16 mouse cellular contexts compared by ENCODE assay signal in the genomic region with DNA sequence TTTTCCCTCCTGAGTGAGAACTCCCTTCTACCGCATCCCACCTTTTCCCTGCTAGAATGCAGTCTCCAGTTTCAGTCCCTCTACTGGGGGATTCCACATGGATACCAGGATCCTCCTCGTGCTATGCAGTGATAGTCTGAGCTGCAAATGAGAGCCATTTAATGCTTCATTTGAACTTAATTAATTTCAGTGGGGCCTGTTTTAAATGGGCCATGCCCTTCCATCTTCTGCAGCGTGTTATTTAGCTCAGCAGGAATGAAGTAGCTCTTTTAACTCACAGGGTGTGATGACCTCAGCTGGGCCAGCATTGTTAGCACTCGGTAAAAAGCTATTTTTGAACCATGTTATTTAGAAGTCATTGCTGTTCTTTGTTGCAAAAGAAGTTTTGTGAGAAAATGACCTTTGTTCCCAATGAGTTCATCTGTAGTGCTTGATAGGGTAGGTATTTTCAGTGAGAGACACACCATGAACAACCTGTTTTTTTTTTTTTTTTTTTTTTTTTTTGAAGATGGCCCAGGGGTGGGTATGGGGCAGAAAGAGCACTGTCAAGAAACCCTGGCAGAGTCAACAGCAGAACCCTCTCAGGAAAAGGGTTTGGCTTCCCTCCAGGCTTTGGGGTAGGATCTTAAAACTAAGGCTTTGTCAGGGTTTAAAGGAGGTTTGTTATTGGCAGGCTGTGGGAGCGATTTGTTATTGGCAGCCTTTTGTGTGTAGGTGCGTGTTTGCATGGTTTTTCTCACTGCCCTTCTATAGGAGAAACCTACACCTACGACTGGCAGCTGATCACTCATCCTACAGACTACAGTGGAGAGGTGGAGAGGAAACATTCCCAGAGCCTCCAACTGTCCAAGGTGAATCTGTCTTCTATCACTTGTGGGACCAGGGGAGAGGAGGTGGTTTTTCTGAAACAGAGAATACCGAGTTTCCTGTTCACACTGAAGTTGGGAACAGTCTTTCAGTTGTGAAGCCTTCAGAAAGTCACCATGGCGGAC.
DNase-seq lines count a peak whose midpoint lies in the region; ATAC-seq and TF ChIP-seq lines count a peak whose summit lies in the region.
"Had no signal": no experiment of that assay in that cellular context is flagged by ENCODE, and none has a peak within 500 bp of the region (broad histone marks: within the 10 kb centered on the region; RNA-seq: fewer than 3 reads in every experiment).

No protein-coding gene starts in this region.

- TF ChIP-seq CTCF in liver, adult 2 months (IDR thresholded peaks at IDR 0.05; ENCODE audit: low read depth, low read length): no peak

- H3K79me2 ChIP-seq in liver, adult 2 months (ENCODE audit: control insufficient read depth, insufficient read depth, low read length): no peaks in the 10 kb centered on the region

- no peak for ATAC-seq in hindbrain, embryonic 13.5 days (ENCODE audit: low FRiP score)
- ATAC-seq in liver, embryonic 11.5 days (replicated peaks; ENCODE audit: low FRiP score): no peak
- ATAC-seq in embryonic facial prominence, embryonic 14.5 days (ENCODE audit: low read depth): no peak
- no peak for ATAC-seq in erythroblast, adult 5-6 weeks (replicated peaks; ENCODE audit: low FRiP score, poor library complexity, severe bottlenecking)
- no peak for ATAC-seq in cerebellum, adult (ENCODE audit: insufficient number of reproducible peaks, low FRiP score, low TSS enrichment)
- ATAC-seq: lung, postnatal 0 days had no signal

- TF ChIP-seq POLR2A in liver, adult 2 months (IDR thresholded peaks at IDR 0.05; ENCODE audit: extremely low read depth, insufficient read depth, low read length): no peak

- peaks cover 22% of the 10 kb centered on the region for H3K4me1 ChIP-seq in hindbrain, embryonic 13.5 days (replicated peaks)
- H3K4me1 ChIP-seq in hindbrain, embryonic 10.5 days (replicated peaks): 0 out of 2 replicates have a peak, but pooled peaks cover 2% of the 10 kb centered on the region
- no peaks in the 10 kb centered on the region; the same call in 1 of the 2 replicates for H3K4me1 ChIP-seq in liver, adult 2 months (ENCODE audit: control insufficient read depth, insufficient read depth, low read length)
- H3K4me1 ChIP-seq in liver, embryonic 11.5 days (replicated peaks; ENCODE audit: control insufficient read depth, insufficient read depth, low read length): no peaks in the 10 kb centered on the region
- H3K4me1 ChIP-seq in embryonic facial prominence, embryonic 14.5 days (ENCODE audit: control insufficient read depth, insufficient read depth, low read length): no peaks in the 10 kb centered on the region
- H3K4me1 ChIP-seq: limb, embryonic 15.5 days had no signal

- no peak for DNase-seq in hindbrain, embryonic 10.5 days (ENCODE audit: low spot score)
- DNase-seq in liver, adult 2 months (ENCODE audit: extremely low read depth, low read depth, low spot score): peak; percentile 63
- no peak for DNase-seq in liver, embryonic 11.5 days (ENCODE audit: low spot score)
- peak; percentile 78 for DNase-seq in brain, adult 2 months (ENCODE audit: low read depth, low spot score)
- peak; percentile 32 for DNase-seq in embryonic facial prominence, embryonic 14.5 days (ENCODE audit: low spot score)
- DNase-seq: adrenal gland, postnatal 10 days; cerebellum, adult 11 months; gastrocnemius, postnatal 36 days; heart, postnatal 4 days; kidney, postnatal 36 days had no signal

- no peak overlapping the region for H3K4me2 ChIP-seq in hindbrain, embryonic 13.5 days
- no peak overlapping the region for H3K4me2 ChIP-seq in liver, embryonic 11.5 days
- no peak overlapping the region for H3K4me2 ChIP-seq in embryonic facial prominence, embryonic 14.5 days (ENCODE audit: low read depth, low read length)
- H3K4me2 ChIP-seq: limb, embryonic 15.5 days had no signal

- no peak overlapping the region for H3K9ac ChIP-seq in hindbrain, embryonic 13.5 days
- H3K9ac ChIP-seq in liver, adult 2 months (ENCODE audit: low read depth, low read length): no peak overlapping the region
- no peak overlapping the region for H3K9ac ChIP-seq in liver, embryonic 11.5 days (ENCODE audit: low read depth, low read length)
- no peak overlapping the region for H3K9ac ChIP-seq in embryonic facial prominence, embryonic 14.5 days (ENCODE audit: low read depth, low read length)
- H3K9ac ChIP-seq: limb, embryonic 15.5 days had no signal

- peak overlapping the region; percentile 55; the same call in 1 of the 2 replicates for H3K27ac ChIP-seq in hindbrain, embryonic 13.5 days
- H3K27ac ChIP-seq in hindbrain, embryonic 10.5 days: no peak overlapping the region
- no peak overlapping the region for H3K27ac ChIP-seq in liver, adult 2 months (replicated peaks; ENCODE audit: insufficient read depth, low read depth, low read length)
- H3K27ac ChIP-seq in liver, embryonic 11.5 days (ENCODE audit: low read depth, low read length): no peak overlapping the region
- no peak overlapping the region for H3K27ac ChIP-seq in embryonic facial prominence, embryonic 14.5 days (replicated peaks; ENCODE audit: low read depth, low read length)
- H3K27ac ChIP-seq: limb, embryonic 15.5 days had no signal

- no peaks in the 10 kb centered on the region for H3K9me3 ChIP-seq in hindbrain, embryonic 13.5 days
- H3K9me3 ChIP-seq in hindbrain, embryonic 10.5 days: 0 out of 2 replicates have a peak, but pooled peaks cover 3% of the 10 kb centered on the region
- H3K9me3 ChIP-seq in liver, embryonic 11.5 days (ENCODE audit: control insufficient read depth, low read length): no peaks in the 10 kb centered on the region
- no peaks in the 10 kb centered on the region for H3K9me3 ChIP-seq in embryonic facial prominence, embryonic 14.5 days (ENCODE audit: control insufficient read depth, low read length)
- H3K9me3 ChIP-seq: limb, embryonic 15.5 days had no signal

- no peaks in the 10 kb centered on the region for H3K27me3 ChIP-seq in hindbrain, embryonic 13.5 days
- no peaks in the 10 kb centered on the region for H3K27me3 ChIP-seq in hindbrain, embryonic 10.5 days (ENCODE audit: insufficient read depth, poor library complexity, severe bottlenecking)
- H3K27me3 ChIP-seq in liver, adult 2 months (ENCODE audit: control insufficient read depth, insufficient read depth, low read length): no peaks in the 10 kb centered on the region
- no peaks in the 10 kb centered on the region for H3K27me3 ChIP-seq in liver, embryonic 11.5 days (replicated peaks; ENCODE audit: control insufficient read depth, insufficient read depth, low read length)
- no peaks in the 10 kb centered on the region for H3K27me3 ChIP-seq in embryonic facial prominence, embryonic 14.5 days (replicated peaks; ENCODE audit: control insufficient read depth, insufficient read depth, low read length)
- H3K27me3 ChIP-seq: limb, embryonic 15.5 days had no signal

- H3K4me3 ChIP-seq in hindbrain, embryonic 13.5 days: no peak overlapping the region
- H3K4me3 ChIP-seq in hindbrain, embryonic 10.5 days: no peak overlapping the region
- H3K4me3 ChIP-seq in liver, adult 2 months (ENCODE audit: insufficient read depth, low read depth, low read length): no peak overlapping the region
- no peak overlapping the region for H3K4me3 ChIP-seq in liver, embryonic 11.5 days (ENCODE audit: low read depth, low read length)
- H3K4me3 ChIP-seq in embryonic facial prominence, embryonic 14.5 days (ENCODE audit: low read depth, low read length): no peak overlapping the region
- H3K4me3 ChIP-seq: erythroblast, embryonic 14.5 days; limb, embryonic 15.5 days had no signal

- H3K36me3 ChIP-seq in hindbrain, embryonic 13.5 days: peaks cover 36% of the 10 kb centered on the region
- H3K36me3 ChIP-seq in hindbrain, embryonic 10.5 days: peaks cover 43% of the 10 kb centered on the region
- peaks cover 12% of the 10 kb centered on the region for H3K36me3 ChIP-seq in liver, adult 2 months (ENCODE audit: control insufficient read depth, insufficient read depth, low read length)
- H3K36me3 ChIP-seq in liver, embryonic 11.5 days (ENCODE audit: control insufficient read depth, insufficient read depth, low read length): peaks cover 2% of the 10 kb centered on the region; the same call in 1 of the 2 replicates
- peaks cover 28% of the 10 kb centered on the region; the same call in 1 of the 2 replicates for H3K36me3 ChIP-seq in embryonic facial prominence, embryonic 14.5 days (ENCODE audit: control insufficient read depth, insufficient read depth, low read length)

- 59% methylated on average over 9 of the region's 9 CpGs for WGBS in hindbrain, embryonic 13.5 days
- 76% methylated on average over 9 of the region's 9 CpGs for WGBS in hindbrain, embryonic 10.5 days
- WGBS in liver, adult 2 months: 78% methylated on average over 9 of the region's 9 CpGs
- 79% methylated on average over 9 of the region's 9 CpGs for WGBS in liver, embryonic 11.5 days
- 71% methylated on average over 9 of the region's 9 CpGs for WGBS in embryonic facial prominence, embryonic 14.5 days

Comparison
In these comparisons a context has a peak if more than half of its experiments do, and no peak if none do; other contexts are left out.
1. DNase-seq: peak in liver, adult 2 months (single experiment), brain, adult 2 months (single experiment) and embryonic facial prominence, embryonic 14.5 days (single experiment); none in hindbrain, embryonic 10.5 days (single experiment) and liver, embryonic 11.5 days (single experiment).